8 mouse cellular contexts compared by ENCODE assay signal in the genomic region with DNA sequence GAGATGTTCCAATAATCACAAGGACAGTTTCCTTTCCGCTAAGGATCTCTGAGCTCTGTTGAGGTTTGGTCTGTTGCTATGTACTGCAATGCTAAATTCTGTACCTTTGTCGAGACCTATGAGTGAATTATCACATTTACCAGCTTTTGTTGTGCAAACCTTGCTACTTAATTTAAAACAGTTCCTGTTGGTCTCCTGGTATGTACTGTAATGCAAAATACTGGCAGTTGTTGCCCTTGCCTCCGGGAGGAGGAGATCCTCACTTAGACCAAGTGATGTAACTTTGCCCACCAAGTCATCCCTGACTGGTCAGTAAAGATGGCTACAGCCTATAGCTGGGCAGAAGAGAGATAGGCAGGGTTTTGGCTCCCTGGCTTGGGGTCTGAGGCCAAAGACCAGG. TPM values are rescaled to one million over a fixed set of nuclear protein-coding genes. Genes with fewer than 3 reads are reported as not detected.
DNase-seq lines count a peak whose midpoint lies in the region; ATAC-seq and TF ChIP-seq lines count a peak whose summit lies in the region.

Ssr2 (plus strand) TSS at position 337 of the 400 bp plus-strand sequence.

- no peak within 1 kb of the TSS for H3K27ac ChIP-seq in cerebellum, adult 2 months (ENCODE audit: insufficient read depth, low read length)
- H3K27ac ChIP-seq in forebrain, embryonic 14.5 days (ENCODE audit: low read depth, low read length) = no peak within 1 kb of the TSS
- no peak within 1 kb of the TSS for H3K27ac ChIP-seq in hindbrain, embryonic 12.5 days
- no peak within 1 kb of the TSS for H3K27ac ChIP-seq in liver, embryonic 14.5 days

- no peaks in the 10 kb centered on the region for H3K9me3 ChIP-seq in forebrain, embryonic 14.5 days (replicated peaks; ENCODE audit: control insufficient read depth, low read length)
- no peaks in the 10 kb centered on the region for H3K9me3 ChIP-seq in hindbrain, embryonic 12.5 days (replicated peaks)
- no peaks in the 10 kb centered on the region for H3K9me3 ChIP-seq in liver, embryonic 14.5 days (ENCODE audit: control insufficient read depth, low read length)

- H3K36me3 ChIP-seq in forebrain, embryonic 14.5 days (ENCODE audit: control insufficient read depth, insufficient read depth, low read length) = no peaks in the 10 kb centered on the region
- H3K36me3 ChIP-seq in hindbrain, embryonic 12.5 days = 0 out of 2 replicates have a peak, but pooled peaks cover 2% of the 10 kb centered on the region
- no peaks in the 10 kb centered on the region for H3K36me3 ChIP-seq in liver, embryonic 14.5 days (replicated peaks; ENCODE audit: control insufficient read depth, insufficient read depth, low read depth)

- TF ChIP-seq CTCF in cerebellum, adult 2 months (IDR thresholded peaks at IDR 0.05; ENCODE audit: borderline replicate concordance, insufficient read depth, low read depth, low read length) = no peak
- TF ChIP-seq CTCF in Patski (IDR thresholded peaks at IDR 0.05) = no peak
- TF ChIP-seq CTCF in liver, embryonic 14.5 days (IDR thresholded peaks at IDR 0.05; ENCODE audit: low read depth) = no peak

- no peak for ATAC-seq in Patski
- ATAC-seq in forebrain, embryonic 14.5 days = no peak
- no peak for ATAC-seq in hindbrain, embryonic 12.5 days (ENCODE audit: low FRiP score)
- no peak for ATAC-seq in liver, embryonic 14.5 days (ENCODE audit: insufficient read depth)

- H3K27me3 ChIP-seq in cerebellum, adult 2 months (ENCODE audit: control insufficient read depth, insufficient read depth, low read length) = no peaks in the 10 kb centered on the region
- H3K27me3 ChIP-seq in Patski = no peaks in the 10 kb centered on the region
- H3K27me3 ChIP-seq in forebrain, embryonic 14.5 days (replicated peaks; ENCODE audit: control insufficient read depth, insufficient read depth, low read length) = no peaks in the 10 kb centered on the region
- no peaks in the 10 kb centered on the region for H3K27me3 ChIP-seq in hindbrain, embryonic 12.5 days
- no peaks in the 10 kb centered on the region for H3K27me3 ChIP-seq in liver, embryonic 14.5 days (ENCODE audit: control insufficient read depth, insufficient read depth, low read length)

- POLR2A ChIA-PET in Patski (lab: Charles Lee) = interaction anchor here (0.7 kb wide), 1 partner anchor 127 kb away, joined by 6 read pairs; no protein-coding TSS in a partner anchor

- no peak for TF ChIP-seq POLR2A in cerebellum, adult 2 months (IDR thresholded peaks at IDR 0.05; ENCODE audit: borderline replicate concordance, insufficient read depth, low read length)

- no peak for DNase-seq in cerebellum, adult 2 months
- no peak for DNase-seq in cerebellum, adult 18-20 months
- no peak for DNase-seq in Patski (ENCODE audit: low read depth, low spot score)
- no peak for DNase-seq in forebrain, embryonic 14.5 days (ENCODE audit: low spot score)
- no peak for DNase-seq in liver, embryonic 14.5 days (ENCODE audit: low read depth in 3 of 3, low spot score in 3 of 3)
- no peak for DNase-seq in B cell, adult 2 months
- no peak for DNase-seq in c-Kit-positive CD71-positive TER-119-positive erythroid progenitor cells, embryonic 14.5 days (ENCODE audit: low spot score)

- no peak within 1 kb of the TSS for H3K9ac ChIP-seq in forebrain, embryonic 14.5 days (ENCODE audit: low read length)
- no peak within 1 kb of the TSS for H3K9ac ChIP-seq in hindbrain, embryonic 12.5 days
- H3K9ac ChIP-seq in liver, embryonic 14.5 days (replicated peaks) = no peak within 1 kb of the TSS

- in situ Hi-C loops in Patski (cut with MboI; ENCODE audit: low pct_unique_long_range_greater_than_20kb) = no loop called here

- TF ChIP-seq EP300 in liver, embryonic 14.5 days (IDR thresholded peaks at IDR 0.05; ENCODE audit: low read depth) = no peak

- CTCF ChIA-PET in Patski (lab: Charles Lee) = interaction anchor here (0.9 kb wide), 1 partner anchor 80 kb away, joined by 3 read pairs; no protein-coding TSS in a partner anchor

- 89% methylated on average over 3 of the region's 3 CpGs for WGBS in cerebellum, adult 2 months
- WGBS in forebrain, embryonic 14.5 days = 87% methylated on average over 3 of the region's 3 CpGs
- 90% methylated on average over 3 of the region's 3 CpGs for WGBS in hindbrain, embryonic 12.5 days
- WGBS in liver, embryonic 14.5 days (ENCODE audit: insufficient replicate concordance) = 71% methylated on average over 3 of the region's 3 CpGs

- H3K4me2 ChIP-seq in forebrain, embryonic 14.5 days (ENCODE audit: low read length) = no peak within 1 kb of the TSS
- no peak within 1 kb of the TSS for H3K4me2 ChIP-seq in hindbrain, embryonic 12.5 days (replicated peaks)
- no peak within 1 kb of the TSS for H3K4me2 ChIP-seq in liver, embryonic 14.5 days (ENCODE audit: low read depth)

- H3K4me3 ChIP-seq in cerebellum, adult 2 months (replicated peaks; ENCODE audit: insufficient read depth, low read depth, low read length) = no peak within 1 kb of the TSS
- no peak within 1 kb of the TSS for H3K4me3 ChIP-seq in forebrain, embryonic 14.5 days (ENCODE audit: low read depth, low read length)
- no peak within 1 kb of the TSS for H3K4me3 ChIP-seq in hindbrain, embryonic 12.5 days
- no peak within 1 kb of the TSS for H3K4me3 ChIP-seq in liver, embryonic 14.5 days (ENCODE audit: insufficient read depth in 1 of 2, low read depth in 2 of 2, low read length in 2 of 2)

- no peaks in the 10 kb centered on the region for H3K4me1 ChIP-seq in cerebellum, adult 2 months (ENCODE audit: control insufficient read depth, insufficient read depth, low read length)
- H3K4me1 ChIP-seq in forebrain, embryonic 14.5 days (ENCODE audit: control insufficient read depth, insufficient read depth, low read length) = peaks cover 5% of the 10 kb centered on the region
- H3K4me1 ChIP-seq in hindbrain, embryonic 12.5 days = peaks cover 6% of the 10 kb centered on the region
- H3K4me1 ChIP-seq in liver, embryonic 14.5 days (replicated peaks; ENCODE audit: control insufficient read depth in 2 of 2, insufficient read depth in 2 of 2, low read length in 1 of 2) = peaks cover 8 to 10% of the 10 kb centered on the region in 2 experiments; a peak in 3 of 4 replicates

RNA-seq across cellular contexts. Expression of gene Ssr2, which starts in this region (rescaled TPM):
- 141 and 142 TPM in 2 replicates for polyA plus RNA-seq in cerebellum, adult 2 months (2012; rRNA removed)
- 410 TPM for polyA plus RNA-seq in Patski (2021)
- polyA plus RNA-seq in forebrain, embryonic 14.5 days (2014; fragmentation: Nextera tagmentation; extraction: Ambion mirVana) = 135 and 155 TPM in 2 replicates
- polyA plus RNA-seq in hindbrain, embryonic 12.5 days (2016; fragmentation: Nextera tagmentation; extraction: Ambion mirVana) = 152 and 155 TPM in 2 replicates
- 165 and 230 TPM in 2 replicates for polyA plus RNA-seq in liver, embryonic 14.5 days (2012; rRNA removed)
- 168 and 173 TPM in 2 replicates for polyA plus RNA-seq in liver, embryonic 14.5 days (2014; fragmentation: Nextera tagmentation; extraction: Ambion mirVana)
